Mouse (Mus musculus): Measurements from ENCODE around the gene Glyctk. TPM values are rescaled to one million over a fixed set of nuclear protein-coding genes. Genes with fewer than 3 reads are reported as not detected.

The Glyctk gene
- polyA plus RNA-seq, 1 experiment from 2014 or later, result 3.1 TPM

MicroRNAs within 50 kb of the gene (microRNA counts, 519-probe panel; counts per million panel counts)
- 4,368 counts per million, percentile 97 among the panel's probes with 10 or more counts for microRNA mmu-let-7g

Small RNAs within 50 kb of the gene (microRNA-seq; reads per million reads assigned to microRNA genes)
- gene Mir135a-1, result 12.6 reads per million, percentile 28 among the genes with 10 or more reads in this experiment
- gene Mirlet7g, result 71,869 reads per million, percentile 100 among the genes with 10 or more reads in this experiment

Other genes starting within 250 kb of the Glyctk start
- 2.8 and 2.9 TPM in 2 replicates for gene Col6a5, start 197.5 kb downstream of the Glyctk start, polyA plus RNA-seq (2015; fragmentation: Nextera tagmentation; extraction: Ambion mirVana)
- gene Col6a4, start 61.4 kb downstream of the Glyctk start, polyA plus RNA-seq (2015; fragmentation: Nextera tagmentation; extraction: Ambion mirVana), result 32.4 and 41.9 TPM in 2 replicates
- gene Wdr82, start 12.8 kb upstream of the Glyctk start, polyA plus RNA-seq (2015; fragmentation: Nextera tagmentation; extraction: Ambion mirVana), result 19.7 and 20.4 TPM in 2 replicates
- gene Ppm1m, start 41.6 kb upstream of the Glyctk start, polyA plus RNA-seq (2015; fragmentation: Nextera tagmentation; extraction: Ambion mirVana), result 39.0 and 42.0 TPM in 2 replicates
- gene Twf2, start 45.0 kb upstream of the Glyctk start, polyA plus RNA-seq (2015; fragmentation: Nextera tagmentation; extraction: Ambion mirVana), result 53.9 and 64.0 TPM in 2 replicates
- gene Tlr9, start 64.5 kb upstream of the Glyctk start, polyA plus RNA-seq (2015; fragmentation: Nextera tagmentation; extraction: Ambion mirVana), result 0.12 and 0.15 TPM in 2 replicates
- 109 TPM in 2 replicates for gene Alas1, start 90.5 kb upstream of the Glyctk start, polyA plus RNA-seq (2015; fragmentation: Nextera tagmentation; extraction: Ambion mirVana)
- 24.7 and 25.4 TPM in 2 replicates for gene Poc1a, start 122.9 kb upstream of the Glyctk start, polyA plus RNA-seq (2015; fragmentation: Nextera tagmentation; extraction: Ambion mirVana)
- 16.8 and 17.1 TPM in 2 replicates for gene Dusp7, start 210.5 kb upstream of the Glyctk start, polyA plus RNA-seq (2015; fragmentation: Nextera tagmentation; extraction: Ambion mirVana)

Measured in stomach, embryonic 15.5 days (tissue).